Mouse (Mus musculus) olfactory bulb, adult 2 months (tissue): ENCODE results near the gene Rgs6.

Experiments used
- CTCF ChIP-seq: fragments of 200-500 bp; IDR thresholded peaks from 2 replicates; pipeline ENCODE4 v1.5.1; 2012; ENCODE audit warnings: low read depth, mild to moderate bottlenecking, low read length, moderate library complexity; ENCODE audit not compliant: insufficient read depth
- POLR2A ChIP-seq: fragments of 200-500 bp; IDR thresholded peaks from 2 replicates; pipeline ENCODE4 v1.6.1; 2012; ENCODE audit warnings: mild to moderate bottlenecking, low read depth, low read length, moderate library complexity; ENCODE audit not compliant: insufficient read depth

GRCm38 (mm10) chr12:83112283-83112682 lies 524.2 kb downstream of the Rgs6 start:
- no peak for TF ChIP-seq POLR2A
- no peak for TF ChIP-seq CTCF
